Mouse (Mus musculus) spleen, postnatal 14 days (tissue): ENCODE results near the gene Rfk.

Experiments
- DNase-seq, 2 experiments: peaks; one replicate each; pipeline ENCODE4 v3.0.0; 2021 to 2022; ENCODE audit warnings: low spot score in 2 of 2

The Rfk gene

GRCm38 (mm10) chr19:17385022-17385421 lies 8.8 kb upstream of the Rfk start:
- no peak for DNase-seq

GRCm38 (mm10) chr19:17385426-17385825 lies 8.4 kb upstream of the Rfk start:
- DNase-seq, result no peak

GRCm38 (mm10) chr19:17386424-17386823 lies 7.4 kb upstream of the Rfk start:
- DNase-seq, result no peak

GRCm38 (mm10) chr19:17388404-17388803 lies 5.4 kb upstream of the Rfk start:
- DNase-seq, result no peak

GRCm38 (mm10) chr19:17392866-17393265 lies 977 bp upstream of the Rfk start:
- DNase-seq, result no peak

GRCm38 (mm10) chr19:17396802-17397201 lies 3.0 kb downstream of the Rfk start:
- DNase-seq, result no peak

GRCm38 (mm10) chr19:17397922-17398321 lies 4.1 kb downstream of the Rfk start:
- DNase-seq, result no peak

GRCm38 (mm10) chr19:17399965-17400364 lies 6.1 kb downstream of the Rfk start:
- no peak for DNase-seq

GRCm38 (mm10) chr19:17400571-17400970 lies 6.7 kb downstream of the Rfk start:
- DNase-seq, result no peak

GRCm38 (mm10) chr19:17403175-17403574 lies 9.3 kb downstream of the Rfk start:
- no peak for DNase-seq

- no peak for DNase-seq
These were observed 13.0 kb downstream of the Rfk start for GRCm38 (mm10) chr19:17406823-17407222.

- DNase-seq, result no peak
These were observed 14.7 kb downstream of the Rfk start for GRCm38 (mm10) chr19:17408591-17408990.

- no peak for DNase-seq
These were observed 15.5 kb downstream of the Rfk start for GRCm38 (mm10) chr19:17409351-17409750.

- no peak for DNase-seq
These were observed 16.7 kb downstream of the Rfk start for GRCm38 (mm10) chr19:17410465-17411065.

- DNase-seq, result no peak
These were observed 19.1 kb downstream of the Rfk start for GRCm38 (mm10) chr19:17412915-17413459.

GRCm38 (mm10) chr19:17417855-17418254 lies 24.0 kb downstream of the Rfk start:
- no peak for DNase-seq

- DNase-seq, result no peak
These were observed 29.5 kb downstream of the Rfk start for GRCm38 (mm10) chr19:17423306-17423705.

GRCm38 (mm10) chr19:17427824-17428560 lies 34.1 kb downstream of the Rfk start:
- DNase-seq, result no peak

GRCm38 (mm10) chr19:17428561-17428914 lies 34.7 kb downstream of the Rfk start:
- no peak for DNase-seq

- no peak for DNase-seq
These were observed 42.8 kb downstream of the Rfk start for GRCm38 (mm10) chr19:17436651-17437050.

GRCm38 (mm10) chr19:17439476-17440189 lies 45.8 kb downstream of the Rfk start:
- DNase-seq, result no peak

GRCm38 (mm10) chr19:17443581-17443980 lies 49.7 kb downstream of the Rfk start:
- no peak for DNase-seq
